Comparison of ENCODE assay signal across 8 mouse cellular contexts in the genomic region with DNA sequence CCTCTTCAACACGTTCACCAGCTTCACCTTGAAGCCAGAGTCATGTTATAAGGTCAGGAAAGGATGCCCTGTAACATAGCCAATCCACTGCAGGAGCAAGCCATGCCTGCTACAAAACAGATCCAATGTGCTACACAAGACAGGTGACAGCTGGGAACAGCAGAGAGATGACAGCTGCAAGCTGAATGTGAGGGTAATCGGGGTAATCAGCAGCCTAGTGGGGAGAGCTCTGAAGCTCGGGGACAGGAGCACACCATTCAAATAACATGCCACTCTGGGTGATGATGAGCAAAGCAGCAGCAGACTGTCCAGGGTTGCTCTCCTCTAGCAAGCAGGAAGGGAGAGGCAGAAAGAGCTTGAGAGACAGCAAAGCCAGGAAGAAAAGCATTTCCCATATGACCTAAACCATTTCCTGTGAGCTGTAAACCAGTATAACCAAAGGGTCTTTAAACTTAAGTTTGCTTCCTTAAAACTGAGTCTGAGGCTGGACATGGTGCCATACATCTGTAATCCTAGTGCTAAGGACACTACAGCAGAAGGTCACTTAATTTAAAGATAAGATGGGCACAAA. TPM values are rescaled to one million over a fixed set of nuclear protein-coding genes. Genes with fewer than 3 reads are reported as not detected.
DNase-seq lines count a peak whose midpoint lies in the region; ATAC-seq and TF ChIP-seq lines count a peak whose summit lies in the region.

No protein-coding gene starts in this region.

- no peak for TF ChIP-seq CTCF in brain, embryonic 14.5 days (IDR thresholded peaks at IDR 0.05; ENCODE audit: borderline replicate concordance, extremely low read depth, insufficient read depth, insufficient read length)
- no peak for TF ChIP-seq CTCF in small intestine, adult 2 months (IDR thresholded peaks at IDR 0.05; ENCODE audit: extremely low read depth, insufficient read length, insufficient replicate concordance, low read depth, low read length)
- no peak for TF ChIP-seq CTCF in left cerebral cortex, adult 2 months (IDR thresholded peaks at IDR 0.05)

- peak; percentile 19 for DNase-seq in left cerebral cortex, postnatal 4 days
- no peak for DNase-seq in left cerebral cortex, adult 8-10 months (ENCODE audit: low spot score in 2 of 2)
- DNase-seq in brain, embryonic 14.5 days (ENCODE audit: low read depth): peak; percentile 71
- peak; percentile 9 for DNase-seq in heart, postnatal 4 days
- DNase-seq in urinary bladder, postnatal 10 days (ENCODE audit: low spot score): no peak
- no peak for DNase-seq in left cerebral cortex, adult 2 months (ENCODE audit: extremely low spot score in 1 of 2, low spot score in 2 of 2)

- no peak for ATAC-seq in megakaryocyte-erythroid progenitor cell, adult 5-6 weeks (replicated peaks; ENCODE audit: low FRiP score, low TSS enrichment, poor library complexity, severe bottlenecking)

- TF ChIP-seq POLR2A in brain, embryonic 14.5 days (IDR thresholded peaks at IDR 0.05; ENCODE audit: borderline replicate concordance, extremely low read depth, insufficient read depth, insufficient read length, poor library complexity, severe bottlenecking): no peak
- TF ChIP-seq POLR2A in small intestine, adult 2 months (IDR thresholded peaks at IDR 0.05; ENCODE audit: low read depth, low read length): no peak

- H3K27ac ChIP-seq in small intestine, adult 2 months (ENCODE audit: insufficient read depth, low read depth, low read length): peak overlapping the region; percentile 50
- H3K27ac ChIP-seq in left cerebral cortex, adult 2 months: no peak overlapping the region

- H3K36me3 ChIP-seq in small intestine, adult 2 months (ENCODE audit: control insufficient read depth, insufficient read depth, low read length): no peaks in the 10 kb centered on the region; the same call in 1 of the 2 replicates

- no peak overlapping the region for H3K4me3 ChIP-seq in small intestine, adult 2 months (ENCODE audit: low read depth, low read length)
- H3K4me3 ChIP-seq in left cerebral cortex, adult 2 months: no peak overlapping the region

- intact Hi-C loops in left cerebral cortex, postnatal 4 days (cut with DNase I): no loop called here
- intact Hi-C loops in left cerebral cortex, adult 2 months (cut with DNase I): no loop called here

- no peaks in the 10 kb centered on the region for H3K27me3 ChIP-seq in small intestine, adult 2 months (ENCODE audit: control insufficient read depth, insufficient read depth, low read length)

- peaks cover 12% of the 10 kb centered on the region; the same call in 1 of the 2 replicates for H3K4me1 ChIP-seq in small intestine, adult 2 months (ENCODE audit: control insufficient read depth, insufficient read depth, insufficient read length, low read length)

- WGBS in small intestine, adult 2 months: 13% methylated on average over 3 of the region's 3 CpGs

RNA-seq across cellular contexts. Expression of a gene that starts 2.9 kb away (rescaled TPM):
- 1 to 10 TPM; 2.4 TPM for total RNA-seq in left cerebral cortex, postnatal 4 days (2021)
- under 1 TPM; 0.42 to 0.75 (median 0.47) TPM for total RNA-seq in left cerebral cortex, adult 8-10 months (2022)
- polyA plus RNA-seq in brain, embryonic 14.5 days (2012; rRNA removed): 4.2 and 5.4 TPM in 2 replicates
- total RNA-seq in heart, postnatal 4 days (2021): 10 to 100 TPM in 1 of 2 experiments, 1 to 10 TPM in 1; 9.2 to 10.9 TPM
- 0.47 and 1.2 TPM in 2 replicates for polyA plus RNA-seq in small intestine, adult 2 months (2012; rRNA removed)
- 31.7 and 32.1 TPM in 2 replicates for total RNA-seq in megakaryocyte-erythroid progenitor cell, adult 5-6 weeks (2014; fragmentation: Nextera tagmentation)
- total RNA-seq in megakaryocyte-erythroid progenitor cell, adult 5-6 weeks (2017): 13.8 and 18.9 TPM in 2 replicates
- under 1 TPM; 0.43 to 0.61 TPM for total RNA-seq in left cerebral cortex, adult 2 months (2021)

Comparison
In these comparisons a context has a peak if more than half of its experiments do, and no peak if none do; other contexts are left out.
1. DNase-seq: peak in left cerebral cortex, postnatal 4 days (single experiment), brain, embryonic 14.5 days (single experiment) and heart, postnatal 4 days (single experiment); none in left cerebral cortex, adult 8-10 months (0 of 2), urinary bladder, postnatal 10 days (single experiment) and left cerebral cortex, adult 2 months (0 of 2).